Mouse (Mus musculus) inflammation-experienced regulatory T-cells, adult 6 months (primary cell): ENCODE measurements around the gene Acad11. TPM values are rescaled to one million over a fixed set of nuclear protein-coding genes. Genes with fewer than 3 reads are reported as not detected.

ENCODE experiments used
- ATAC-seq: one replicate; pipeline ENCODE4 v1.8.0; 2017
- polyA plus RNA-seq, 3 experiments: library from polyadenylated mRNA; unstranded; fragments of 100-300 nt; shearing (Covaris generic); gene quantifications; one replicate each; pipeline ENCODE4 v1.2.1; 2017

The Acad11 gene
- polyA plus RNA-seq, 3 experiments from 2014 or later: 4.2 to 11.6 (median 4.6) TPM

DNA sequence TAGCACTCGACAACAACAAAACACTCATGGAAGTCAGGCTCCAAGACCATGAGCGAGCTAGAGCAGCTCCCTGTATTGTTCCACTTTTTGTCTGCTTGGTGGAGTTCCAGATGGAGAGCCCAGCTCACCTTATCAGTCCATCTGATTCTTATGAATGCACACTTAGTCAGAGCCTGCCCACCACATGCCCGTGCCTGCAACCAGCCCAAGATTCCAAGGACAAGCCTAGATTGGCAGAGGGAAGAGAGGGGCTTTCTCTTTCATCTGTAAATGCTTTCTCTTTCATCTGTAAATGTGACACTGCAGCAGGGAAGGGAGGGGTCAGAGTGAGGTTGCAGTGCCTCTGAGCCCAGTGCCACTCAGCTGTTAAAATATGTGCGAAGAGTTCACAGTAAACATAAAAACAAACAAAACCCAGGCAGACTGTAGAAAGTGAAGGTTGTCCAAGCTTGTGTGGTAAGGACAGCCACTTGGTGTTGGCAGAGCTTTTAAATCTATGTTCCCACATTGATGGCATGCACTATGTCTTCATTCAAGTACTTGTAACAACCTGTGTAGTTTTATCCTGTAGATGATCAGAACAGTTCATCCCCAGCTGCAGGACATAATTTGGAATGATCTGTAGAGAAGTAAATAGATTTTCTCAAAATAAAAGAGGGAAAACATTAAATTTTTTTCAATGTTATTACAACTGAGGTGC is 22.7 kb downstream of the Acad11 start:
- no peak for ATAC-seq

DNA sequence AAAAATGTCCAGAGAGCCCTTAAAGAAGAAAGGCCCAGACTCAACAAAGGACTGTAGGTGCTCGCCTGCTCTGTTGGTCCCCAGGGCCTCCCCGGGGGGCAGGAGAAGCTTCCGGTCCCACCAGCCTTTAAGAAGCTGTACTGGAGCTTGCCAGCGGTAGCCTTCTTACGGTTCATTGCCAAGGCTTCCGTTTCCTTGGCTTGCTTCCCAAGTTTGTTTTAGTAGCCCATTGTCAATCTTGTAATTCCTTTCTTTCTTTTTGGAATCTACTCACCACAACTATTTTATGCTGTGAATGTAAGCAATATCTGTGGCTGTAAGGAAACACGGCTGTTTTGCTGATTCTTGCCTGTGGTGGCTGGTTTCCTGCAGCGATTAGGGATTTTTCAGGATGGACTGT is 25.4 kb downstream of the Acad11 start:
- ATAC-seq: no peak

DNA sequence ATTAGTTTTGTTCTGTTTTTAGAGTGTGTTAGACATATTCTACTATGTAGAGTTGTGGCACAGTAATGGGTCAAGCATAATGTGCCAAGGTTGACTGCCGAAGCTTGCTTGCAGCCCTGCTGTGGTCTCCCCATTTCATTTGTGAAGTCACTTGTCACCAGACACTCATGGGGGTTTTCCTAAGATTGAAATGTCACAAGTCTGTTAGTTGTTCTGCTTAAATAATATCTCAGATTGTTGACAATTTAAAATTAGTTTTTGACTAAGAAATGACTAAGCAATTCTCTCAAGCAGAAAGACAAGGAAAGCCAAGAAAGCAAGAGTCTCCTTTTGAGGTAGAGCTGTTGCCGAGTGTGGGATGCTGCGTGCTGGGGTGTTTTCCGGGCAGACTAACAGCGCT is 29.8 kb downstream of the Acad11 start:
- ATAC-seq: no peak

DNA sequence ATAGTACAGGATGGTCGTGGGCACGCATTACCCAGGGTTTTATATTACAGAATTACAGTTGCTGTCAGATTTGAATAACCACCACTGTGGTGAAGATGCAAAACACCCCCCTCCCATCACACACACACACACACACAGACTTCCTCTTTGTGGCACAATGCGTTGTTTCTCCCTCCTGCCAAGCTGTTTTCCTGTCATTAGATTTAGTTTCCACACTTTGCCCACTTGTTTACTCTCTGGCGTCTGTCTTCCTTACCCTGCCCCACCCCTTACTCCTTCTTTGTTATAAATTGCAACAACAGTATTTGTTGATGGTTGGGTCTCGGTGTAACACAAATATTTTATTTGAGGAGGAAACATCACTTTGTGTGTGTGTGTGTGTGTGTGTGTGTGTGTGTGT is 35.1 kb downstream of the Acad11 start:
- ATAC-seq: no peak

DNA sequence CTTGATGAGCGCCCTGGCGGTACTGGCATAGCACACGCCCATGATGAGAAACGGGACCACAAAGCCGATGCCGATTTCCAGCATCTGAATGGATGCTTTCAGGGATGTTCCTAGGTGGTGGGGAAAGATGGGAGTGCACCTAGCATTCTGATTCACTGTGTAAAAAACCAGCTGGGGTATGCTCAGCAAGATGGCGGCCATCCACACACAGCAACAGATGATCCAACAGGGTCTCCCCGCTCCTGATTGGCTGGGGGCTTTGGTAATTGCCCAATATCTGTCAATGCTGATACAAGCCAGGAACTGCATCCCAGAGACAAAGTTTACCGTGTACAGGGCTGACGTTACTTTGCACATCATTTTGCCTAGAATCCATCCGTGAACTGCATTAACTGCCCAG is 35.9 kb downstream of the Acad11 start:
- ATAC-seq: peak; percentile 69

DNA sequence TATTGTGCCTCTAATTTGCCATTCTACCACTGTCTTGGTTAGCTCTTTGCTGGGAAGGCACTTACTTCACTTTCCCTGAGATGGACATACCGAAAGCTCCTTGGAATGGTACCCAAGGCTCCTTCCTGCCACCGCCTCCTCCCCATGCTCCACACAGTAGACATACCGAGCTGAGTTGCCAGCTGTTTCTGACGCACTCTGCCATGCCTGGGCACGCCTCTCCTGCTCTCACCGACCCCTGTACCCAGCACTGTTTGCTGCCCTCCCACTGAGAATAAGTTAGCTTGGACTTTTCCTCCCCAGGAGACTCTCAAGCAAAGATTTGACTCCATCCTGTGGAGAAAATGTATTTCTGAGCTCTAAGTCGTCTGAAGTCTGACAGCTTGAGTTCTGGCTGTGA is 37.6 kb downstream of the Acad11 start:
- no peak for ATAC-seq

DNA sequence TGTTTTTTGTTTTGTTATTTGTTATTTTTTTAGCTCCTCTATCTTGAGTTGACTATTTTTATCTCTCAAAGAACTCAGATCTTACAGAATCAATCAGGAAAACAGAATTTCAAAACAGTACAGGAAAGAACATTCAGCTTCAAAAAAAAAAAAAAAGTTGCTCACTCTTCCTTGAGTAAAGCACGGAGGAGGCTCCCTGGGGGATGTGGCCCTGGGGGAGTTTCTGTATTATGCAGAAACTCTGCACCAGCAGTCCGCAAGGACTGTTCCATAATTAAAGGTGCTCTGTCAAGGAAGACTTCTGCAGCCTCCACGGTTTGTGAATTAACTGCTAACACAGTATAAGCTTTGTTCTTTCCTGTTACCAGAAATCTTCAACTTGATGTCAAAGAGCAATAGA is 38.3 kb downstream of the Acad11 start:
- ATAC-seq: no peak

GRCm38 (mm10) chr9:104102301-104102700 is 39.1 kb downstream of the Acad11 start:
- no peak for ATAC-seq

DNA sequence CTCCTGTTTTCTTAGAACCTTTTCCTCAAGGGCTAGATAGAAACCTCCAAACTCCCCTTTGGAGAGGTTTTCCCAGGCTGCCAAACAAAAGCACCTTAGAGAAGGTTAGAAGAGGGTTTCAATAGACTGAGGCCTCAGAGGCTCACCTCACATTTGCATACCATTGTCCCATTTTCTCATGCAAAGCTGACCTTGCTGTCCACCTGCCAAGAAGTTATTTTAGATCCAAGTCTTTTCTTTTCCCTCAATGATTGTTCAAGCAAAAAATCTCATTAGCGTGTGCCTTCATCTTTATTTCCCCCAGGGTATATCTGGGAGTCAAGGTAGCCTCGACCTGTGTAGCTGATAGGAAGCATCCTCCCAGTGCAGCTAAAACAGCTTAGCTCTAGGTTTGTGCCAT is 39.7 kb downstream of the Acad11 start:
- ATAC-seq: no peak

- no peak for ATAC-seq
Observed at GRCm38 (mm10) chr9:104104986-104105385, 41.8 kb downstream of the Acad11 start.

GRCm38 (mm10) chr9:104106930-104107329 is 43.8 kb downstream of the Acad11 start:
- no peak for ATAC-seq

- ATAC-seq: no peak
Observed at GRCm38 (mm10) chr9:104107482-104107881, 44.3 kb downstream of the Acad11 start.

GRCm38 (mm10) chr9:104108571-104109143 is 45.5 kb downstream of the Acad11 start:
- ATAC-seq: no peak

DNA sequence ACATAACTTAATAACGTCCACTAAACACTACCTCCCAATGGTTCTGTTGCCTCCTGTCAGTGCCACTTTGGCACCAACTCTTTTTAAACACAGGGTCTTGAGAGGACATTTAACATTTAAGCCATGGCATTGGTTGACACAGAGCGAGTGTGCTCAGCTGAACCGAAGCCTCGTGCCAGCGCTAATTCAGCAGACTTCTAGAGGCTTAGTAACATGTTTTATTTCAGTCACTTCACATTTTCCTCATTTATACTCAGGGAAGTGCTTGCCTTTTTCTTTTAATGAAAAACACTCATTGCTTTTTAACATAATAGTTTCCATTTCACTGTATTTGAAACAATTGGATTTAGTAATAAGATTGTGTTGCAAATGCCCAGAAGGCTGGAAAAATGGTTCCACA is 46.0 kb downstream of the Acad11 start:
- no peak for ATAC-seq

DNA sequence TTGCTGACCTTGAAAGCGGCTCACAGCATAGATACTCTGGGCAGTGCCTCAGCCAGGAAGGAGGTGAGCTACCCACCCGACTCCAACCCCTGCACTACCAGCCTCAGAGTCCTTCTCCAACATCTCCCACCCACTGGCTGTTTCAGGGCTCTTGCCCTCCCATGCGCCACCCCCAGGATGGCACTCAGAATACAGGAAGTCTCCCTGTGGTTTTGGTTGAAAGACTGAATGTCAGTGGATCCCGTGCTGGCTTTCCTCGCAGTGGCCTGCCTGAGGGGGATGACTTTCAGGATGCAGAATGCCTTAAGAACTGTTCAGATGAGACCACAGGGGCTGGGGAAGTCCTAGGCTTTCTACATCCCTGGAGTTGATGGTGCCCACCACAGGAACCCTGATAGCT is 59.9 kb downstream of the Acad11 start:
- ATAC-seq: no peak

DNA sequence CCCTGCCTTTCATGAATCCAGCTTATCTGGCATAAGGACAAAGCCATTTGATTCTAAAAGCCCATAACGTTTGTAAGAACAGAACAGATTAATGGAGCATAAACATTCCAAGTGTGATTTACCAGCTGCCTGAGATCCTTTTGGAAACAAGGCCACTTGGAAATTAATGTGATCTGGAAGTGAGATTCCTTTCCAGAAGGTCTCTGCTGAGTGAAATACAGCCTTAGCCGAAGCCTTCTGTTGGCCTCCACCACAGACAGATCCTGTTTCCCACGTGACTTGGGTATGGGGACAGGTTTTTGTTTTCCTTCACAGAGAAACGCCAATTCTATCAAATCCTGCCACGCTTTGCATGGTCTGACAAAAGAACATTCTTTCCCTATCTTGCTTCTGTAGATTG is 60.4 kb downstream of the Acad11 start:
- no peak for ATAC-seq

DNA sequence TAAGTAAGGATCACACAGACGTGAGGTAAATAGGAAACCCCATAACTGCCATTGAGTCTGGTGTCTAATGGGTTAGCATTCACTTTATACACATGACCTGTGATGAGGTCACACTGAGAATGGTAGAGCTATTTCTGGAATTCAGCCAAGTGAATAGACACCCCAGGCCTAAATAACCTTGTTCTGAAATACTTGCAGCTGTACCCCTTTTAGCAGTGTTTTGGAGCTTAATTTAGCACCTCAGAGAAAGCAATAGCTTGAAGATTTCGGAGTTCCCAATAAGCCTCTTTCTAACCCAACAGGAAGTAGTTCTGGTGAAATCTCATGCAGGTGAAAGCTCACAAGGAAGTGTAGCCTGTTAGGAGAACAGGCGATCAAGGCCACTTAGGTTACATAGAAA is 63.7 kb downstream of the Acad11 start, which contains the start of gene Ackr4:
Gene Ackr4 (minus strand): TSS at position 101 of the 400 bp plus-strand sequence.
- no peak for ATAC-seq

GRCm38 (mm10) chr9:104128110-104128509 is 64.9 kb downstream of the Acad11 start:
- ATAC-seq: no peak

DNA sequence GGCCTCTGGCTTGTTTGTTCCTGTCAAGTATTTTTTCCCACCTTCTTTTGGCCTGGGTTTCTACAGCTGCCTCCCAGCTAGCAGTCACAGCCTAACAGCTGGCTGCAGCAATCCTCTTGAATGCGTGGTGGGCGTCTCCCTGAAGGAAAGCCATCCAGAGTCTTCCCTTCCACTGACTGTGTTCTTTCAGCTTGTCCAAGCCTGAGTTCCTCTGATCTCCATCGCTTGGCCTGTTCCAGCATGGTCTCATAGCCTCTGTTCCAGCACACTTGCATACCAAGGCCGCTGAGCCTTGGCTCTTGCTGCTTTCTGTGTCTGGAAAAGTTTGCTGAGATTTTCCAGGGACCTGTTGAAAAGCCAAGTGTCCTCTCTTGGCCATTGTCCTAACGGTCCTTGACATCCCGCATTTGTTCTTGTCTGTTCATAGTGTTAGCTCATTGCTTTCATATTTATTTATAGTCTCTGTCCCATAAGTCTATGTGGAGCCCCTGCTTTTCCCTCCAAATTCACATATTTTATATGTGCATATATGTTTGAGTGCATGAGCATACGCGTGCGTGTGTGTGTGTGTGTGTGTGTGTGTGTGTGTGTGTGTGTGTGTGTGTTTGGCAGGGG is 67.1 kb downstream of the Acad11 start:
- ATAC-seq: no peak

- ATAC-seq: no peak
Observed at GRCm38 (mm10) chr9:104140351-104140750, 77.2 kb downstream of the Acad11 start.

GRCm38 (mm10) chr9:104142805-104143204 is 79.6 kb downstream of the Acad11 start:
- ATAC-seq: no peak

DNA sequence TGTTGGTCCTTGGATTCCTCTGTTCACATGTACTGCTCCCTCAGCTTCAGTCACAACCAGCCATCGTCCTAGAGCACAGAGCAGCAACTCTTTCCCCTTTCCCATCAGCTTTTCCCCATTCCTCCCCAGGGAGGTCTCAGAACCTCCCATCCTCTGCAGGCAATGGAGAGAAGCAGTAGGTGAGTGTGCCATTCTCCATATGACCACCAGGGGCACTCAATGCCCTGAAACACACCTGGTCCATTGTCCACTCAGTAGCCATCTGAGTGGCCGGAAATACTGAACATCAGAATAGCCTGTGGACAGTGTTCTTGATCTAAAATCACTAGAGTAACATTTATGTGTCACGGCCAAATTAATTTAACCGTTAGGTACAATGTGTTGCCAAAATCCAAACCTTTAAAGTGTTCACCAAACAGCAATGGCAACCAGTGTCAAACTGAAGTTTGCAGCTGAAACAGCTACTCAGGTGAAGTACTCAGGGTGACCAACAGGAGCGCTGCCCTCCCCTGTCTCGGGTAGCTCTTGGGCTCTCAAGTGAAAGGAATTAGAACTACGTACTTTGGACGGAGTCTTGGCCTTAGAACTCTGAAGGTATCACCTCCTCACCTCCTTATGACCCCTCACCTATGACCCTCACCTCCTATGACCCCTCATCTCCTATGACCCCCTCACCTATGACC is 81.3 kb downstream of the Acad11 start:
- no peak for ATAC-seq

- ATAC-seq: no peak
Observed at GRCm38 (mm10) chr9:104146683-104147082, 83.5 kb downstream of the Acad11 start.

DNA sequence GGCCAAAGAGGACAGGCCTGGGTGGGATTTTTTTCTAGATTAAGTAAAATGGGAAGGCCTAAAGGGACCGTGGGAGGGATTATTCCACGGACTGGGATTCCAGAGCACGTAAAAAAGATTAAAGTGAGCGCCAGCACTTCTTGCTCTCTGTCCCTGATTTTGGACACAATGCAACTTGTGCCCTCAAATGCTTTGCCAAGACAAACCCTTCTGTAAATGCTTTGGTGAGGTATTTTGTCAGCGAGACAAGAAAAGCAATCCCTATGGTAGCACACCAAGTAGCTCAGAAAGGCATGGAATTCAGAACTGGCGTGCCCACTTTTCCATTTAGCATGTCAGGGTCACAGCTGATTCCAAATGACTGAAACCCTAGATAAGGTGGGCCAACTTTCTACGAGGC is 85.8 kb downstream of the Acad11 start:
- ATAC-seq: no peak
